Mouse (Mus musculus) myocyte (in vitro differentiated cells): ENCODE results near the gene Gm20696.

Source experiments
- E2F4 ChIP-seq: IDR thresholded peaks from one replicate; pipeline ENCODE4 v1.6.1; 2011; ENCODE audit warnings: mild to moderate bottlenecking, control low read depth, moderate library complexity; ENCODE audit not compliant: insufficient read depth
- MAX ChIP-seq: IDR thresholded peaks from one replicate; pipeline ENCODE4 v1.6.1; 2011; ENCODE audit warnings: low read depth, mild to moderate bottlenecking, control low read depth
- MYOG ChIP-seq, 3 experiments: IDR thresholded peaks; one replicate each; pipeline ENCODE4 v1.6.1; 2011; ENCODE audit warnings: control low read depth in 2 of 3, low read depth in 2 of 3, mild to moderate bottlenecking in 2 of 3; ENCODE audit not compliant: insufficient read length in 2 of 3, control insufficient read depth in 1 of 3, insufficient read depth in 1 of 3
- POLR2A ChIP-seq: IDR thresholded peaks from one replicate; pipeline ENCODE4 v1.6.1; 2011; ENCODE audit warnings: low read depth, mild to moderate bottlenecking, control low read depth, moderate library complexity; ENCODE audit not compliant: insufficient read length
- POLR2AphosphoS2 ChIP-seq: IDR thresholded peaks from one replicate; pipeline ENCODE4 v1.6.1; 2011; ENCODE audit warnings: low read depth, control low read depth; ENCODE audit not compliant: insufficient read length
- SRF ChIP-seq: IDR thresholded peaks from one replicate; pipeline ENCODE4 v1.6.1; 2011; ENCODE audit warnings: low read depth; ENCODE audit not compliant: control insufficient read depth, insufficient read length
- TCF12 ChIP-seq: IDR thresholded peaks from one replicate; pipeline ENCODE4 v1.6.1; 2011; ENCODE audit warnings: mild to moderate bottlenecking, control low read depth; ENCODE audit not compliant: poor library complexity, insufficient read depth, severe bottlenecking
- USF1 ChIP-seq: IDR thresholded peaks from one replicate; pipeline ENCODE4 v1.6.1; 2011; ENCODE audit warnings: low read depth, mild to moderate bottlenecking, control low read depth, moderate library complexity

DNA sequence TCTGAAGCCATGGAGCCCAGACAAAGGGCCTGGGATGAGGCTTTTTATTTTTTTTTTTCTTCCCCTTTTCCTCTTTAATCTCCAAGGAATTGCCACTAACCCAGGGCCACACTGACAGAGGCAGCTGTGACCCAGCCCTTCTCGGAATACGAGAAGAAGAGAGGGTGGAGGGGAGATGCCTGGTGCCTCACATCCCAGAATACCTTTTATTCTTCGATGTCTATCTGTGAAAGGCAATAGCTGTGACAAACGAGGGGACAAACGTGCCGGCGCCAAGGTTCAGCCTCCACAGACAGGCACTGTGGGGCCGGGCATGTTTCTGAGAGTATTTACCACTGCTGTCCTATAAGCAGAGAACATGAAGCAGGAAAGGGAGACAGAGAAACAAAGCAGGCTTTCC lies 66.9 kb downstream of the Gm20696 start:
- TF ChIP-seq POLR2A (no peak), TCF12 (no peak), E2F4 (no peak), SRF (no peak), USF1 (no peak), MAX (no peak), MYOG (IDR thresholded peaks at IDR 0.05; ENCODE audit: control insufficient read depth in 1 of 3, insufficient read depth in 1 of 3, insufficient read length in 2 of 3, low read depth in 2 of 3) (no peak), POLR2AphosphoS2 (no peak)
